Mouse (Mus musculus) kidney, postnatal 0 days (tissue): ENCODE measurements around the gene Shisa4. TPM values are rescaled to one million over a fixed set of nuclear protein-coding genes. Genes with fewer than 3 reads are reported as not detected.

ENCODE experiments used
- ATAC-seq: fragments of 200-750 bp; cut with Nextera tagmentation; replicated peaks from 2 replicates; pipeline ENCODE4 v1.8.0; 2017; ENCODE audit warnings: low read depth, moderate number of reproducible peaks, moderate TSS enrichment, moderate library complexity; ENCODE audit not compliant: low FRiP score
- DNase-seq: peaks from one replicate; pipeline ENCODE4 v3.0.0-alpha.2; 2016; ENCODE audit warnings: low spot score
- H3K27ac ChIP-seq: fragments of 300-500 bp; sonication (generic); 2 replicates; pipeline ENCODE4 v1.5.1; 2014; ENCODE audit warnings: mild to moderate bottlenecking
- H3K27me3 ChIP-seq: fragments of 300-500 bp; sonication (generic); 2 replicates; pipeline ENCODE4 v1.6.1; 2014; ENCODE audit warnings: low read length, mixed read lengths; ENCODE audit not compliant: insufficient read depth
- H3K36me3 ChIP-seq: fragments of 300-500 bp; sonication (generic); 2 replicates; pipeline ENCODE4 v1.6.1; 2014; ENCODE audit warnings: low read length, mixed read lengths; ENCODE audit not compliant: insufficient read depth
- H3K4me1 ChIP-seq: fragments of 300-500 bp; sonication (generic); replicated peaks from 2 replicates; pipeline ENCODE4 v1.6.1; 2014; ENCODE audit warnings: antibody characterized with exemption, low read length, mixed read lengths; ENCODE audit not compliant: insufficient read depth
- H3K4me2 ChIP-seq: fragments of 300-500 bp; sonication (generic); 2 replicates; pipeline ENCODE4 v1.6.1; 2014; ENCODE audit warnings: mild to moderate bottlenecking, low read length, moderate library complexity, mixed read lengths
- H3K4me3 ChIP-seq: fragments of 300-500 bp; sonication (generic); replicated peaks from 2 replicates; pipeline ENCODE4 v1.5.1; 2014; ENCODE audit warnings: low read depth, low read length
- H3K9ac ChIP-seq: fragments of 300-500 bp; sonication (generic); 2 replicates; pipeline ENCODE4 v1.6.1; 2014; ENCODE audit warnings: low read depth, low read length
- H3K9me3 ChIP-seq: fragments of 300-500 bp; sonication (generic); replicated peaks from 2 replicates; pipeline ENCODE4 v1.6.1; 2016; ENCODE audit warnings: low read length, inconsistent platforms, mixed read lengths
- CTCF ChIP-seq: IDR thresholded peaks from 2 replicates; pipeline ENCODE4 v1.5.1; 2016; ENCODE audit warnings: antibody characterized with exemption, low read depth, mild to moderate bottlenecking, moderate library complexity
- WGBS: fragments of 180-500 bp; shearing (Covaris S2); extraction: QIAGEN DNeasy Blood & Tissue Kit; methylation state at CpG from one replicate; pipeline ENCODE4 v1.1.7; 2014; 5-methylcytosine and 5-hydroxymethylcytosine counted together
- polyA plus RNA-seq: library from polyadenylated mRNA; unstranded; fragments of >200 nt; fragmentation: Nextera tagmentation; extraction: Ambion mirVana; gene quantifications from 2 replicates; pipeline ENCODE4 v1.2.1, GENCODE M21; 2015

Shisa4 gene
- 42.9 and 50.7 TPM in 2 replicates for polyA plus RNA-seq

DNA sequence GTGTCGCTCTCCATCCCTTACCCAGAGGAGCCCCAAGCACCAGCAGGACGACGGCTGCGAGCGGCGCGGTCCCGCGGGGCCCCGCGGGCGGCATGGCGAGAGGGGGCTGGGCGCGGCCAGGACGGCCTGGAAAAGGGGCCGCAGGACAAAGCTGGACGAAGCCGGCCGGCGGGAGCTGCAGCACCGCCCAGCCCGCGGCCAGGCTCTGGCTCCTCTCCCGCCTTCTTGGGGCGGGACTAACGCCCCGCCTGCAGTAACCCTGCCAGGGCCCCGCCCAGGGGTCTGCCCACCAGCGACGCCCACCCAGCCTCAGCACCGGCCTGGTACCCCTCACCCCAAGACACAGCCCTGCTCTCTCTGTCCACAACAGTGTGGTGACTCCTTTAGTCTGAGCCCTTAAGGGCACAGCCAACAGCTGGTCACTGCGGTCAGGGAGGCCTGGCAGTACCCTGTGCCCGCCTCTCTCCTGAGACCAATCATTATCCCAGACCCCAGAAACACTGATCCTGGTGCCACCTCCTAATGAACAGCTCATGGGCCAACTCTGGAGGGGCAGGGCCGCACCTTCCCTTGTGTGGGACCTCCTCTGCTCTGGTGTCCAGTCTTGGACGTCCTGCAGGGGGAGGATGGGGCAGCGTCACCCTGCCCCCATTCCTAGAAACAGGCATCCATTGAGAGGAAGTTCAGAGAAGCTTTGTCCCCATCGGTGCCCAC is at the start of gene Shisa4:
Gene Shisa4, minus strand, starts transcription at position 370 of the 714 bp plus-strand sequence.
- peak within 1 kb of the TSS; percentile 85 for H3K27ac ChIP-seq
- H3K9me3 ChIP-seq: no peaks in the 10 kb centered on the region
- TF ChIP-seq CTCF: peak; percentile 38; the same call in 1 of the 2 replicates
- H3K9ac ChIP-seq: peak within 1 kb of the TSS; percentile 77
- H3K4me2 ChIP-seq: peak within 1 kb of the TSS; percentile 97
- no peaks in the 10 kb centered on the region for H3K27me3 ChIP-seq
- peak within 1 kb of the TSS; percentile 61 for H3K4me3 ChIP-seq
- ATAC-seq (peak; percentile 90), DNase-seq (peak; percentile 88)
- 2% methylated on average over 26 of the region's 38 CpGs for WGBS
- no peaks in the 10 kb centered on the region for H3K4me1 ChIP-seq
- H3K36me3 ChIP-seq: no peaks in the 10 kb centered on the region

- H3K36me3 ChIP-seq: peaks cover 26% of the 10 kb centered on the region
- no peaks in the 10 kb centered on the region for H3K27me3 ChIP-seq
- H3K4me3 ChIP-seq: no peak overlapping the region
- no peak for ATAC-seq
- H3K4me1 ChIP-seq: no peaks in the 10 kb centered on the region; the same call in 1 of the 2 replicates
- no peaks in the 10 kb centered on the region for H3K9me3 ChIP-seq
- DNase-seq: no peak
- TF ChIP-seq CTCF: no peak
- no peak overlapping the region for H3K9ac ChIP-seq
- no peak overlapping the region for H3K4me2 ChIP-seq
- no peak overlapping the region for H3K27ac ChIP-seq
- 90% methylated on average over 6 of the region's 6 CpGs for WGBS
These were observed 47.7 kb upstream of the Shisa4 start for GRCm38 (mm10) chr1:135422772-135423171.

- no peak overlapping the region for H3K9ac ChIP-seq
- ATAC-seq (no peak), DNase-seq (no peak)
- H3K27me3 ChIP-seq: no peaks in the 10 kb centered on the region
- no peak overlapping the region for H3K4me3 ChIP-seq
- H3K4me1 ChIP-seq: 0 out of 2 replicates have a peak, but pooled peaks cover 4% of the 10 kb centered on the region
- H3K4me2 ChIP-seq: no peak overlapping the region
- H3K9me3 ChIP-seq: no peaks in the 10 kb centered on the region
- H3K27ac ChIP-seq: no peak overlapping the region
- H3K36me3 ChIP-seq: peaks cover 66% of the 10 kb centered on the region
- TF ChIP-seq CTCF: no peak
These were observed 39.0 kb upstream of the Shisa4 start for GRCm38 (mm10) chr1:135413996-135414395.

DNA sequence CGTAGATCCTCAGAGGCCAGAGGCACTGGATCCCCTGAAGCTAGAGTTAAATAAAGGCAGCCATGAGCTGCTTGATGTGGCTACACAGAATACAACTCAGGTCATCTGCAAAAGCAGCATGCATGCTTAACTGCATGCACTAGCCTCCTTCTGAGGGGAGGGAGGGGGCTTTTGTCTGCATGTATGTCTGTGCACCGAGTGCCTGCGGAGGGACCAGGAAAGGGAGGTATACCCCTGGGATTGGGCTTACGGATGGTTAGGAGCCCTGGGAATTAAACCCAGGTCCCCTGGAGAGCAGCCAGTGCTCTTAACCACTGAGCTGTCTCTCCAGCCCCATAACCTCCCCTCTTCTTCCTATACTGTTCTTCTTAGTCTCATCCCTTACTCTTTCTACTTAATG is 37.1 kb upstream of the Shisa4 start:
- Histone ChIP-seq H3K36me3 (peaks cover 66% of the 10 kb centered on the region), H3K27ac (no peak overlapping the region)

DNA sequence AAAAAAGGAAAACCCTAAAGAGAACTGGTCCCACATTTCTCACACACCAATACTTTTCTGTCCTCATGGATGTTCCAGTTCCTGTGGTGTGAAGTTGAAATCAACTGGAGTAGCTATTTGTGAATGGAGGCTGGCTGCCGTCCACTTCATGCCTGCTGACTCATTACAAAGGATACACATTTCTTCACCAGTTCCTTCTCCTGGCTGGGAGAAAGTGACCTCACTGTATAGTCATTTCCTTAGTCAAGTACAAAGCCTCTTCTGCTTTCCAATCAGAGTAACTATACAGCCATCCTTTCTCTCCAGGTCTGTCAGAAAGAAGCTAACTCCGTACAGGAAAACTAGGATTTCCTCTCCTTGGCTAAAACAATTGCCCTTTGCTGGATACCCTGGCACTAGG is 35.9 kb upstream of the Shisa4 start:
- no peak overlapping the region for H3K4me3 ChIP-seq
- no peak overlapping the region for H3K9ac ChIP-seq
- H3K4me1 ChIP-seq: 0 out of 2 replicates have a peak, but pooled peaks cover 4% of the 10 kb centered on the region
- H3K9me3 ChIP-seq: no peaks in the 10 kb centered on the region
- H3K36me3 ChIP-seq: peaks cover 64% of the 10 kb centered on the region
- no peaks in the 10 kb centered on the region for H3K27me3 ChIP-seq
- no peak for TF ChIP-seq CTCF
- peak overlapping the region; percentile 42; the same call in 1 of the 2 replicates for H3K27ac ChIP-seq
- no peak overlapping the region for H3K4me2 ChIP-seq
- ATAC-seq (no peak), DNase-seq (peak; percentile 68)
- WGBS: 71% methylated on average over 2 of the region's 2 CpGs

More for the DNA sequence above, 37.1 kb upstream of the Shisa4 start:
- Histone ChIP-seq H3K4me2 (no peak overlapping the region), H3K9ac (no peak overlapping the region), H3K4me1 (0 out of 2 replicates have a peak, but pooled peaks cover 4% of the 10 kb centered on the region), H3K4me3 (no peak overlapping the region), H3K9me3 (no peaks in the 10 kb centered on the region), H3K27me3 (no peaks in the 10 kb centered on the region)
- no peak for TF ChIP-seq CTCF
- ATAC-seq: no peak
- whole genome bisulfite sequencing: 71% methylated on average over 4 of the region's 4 CpGs
- DNase-seq: no peak

DNA sequence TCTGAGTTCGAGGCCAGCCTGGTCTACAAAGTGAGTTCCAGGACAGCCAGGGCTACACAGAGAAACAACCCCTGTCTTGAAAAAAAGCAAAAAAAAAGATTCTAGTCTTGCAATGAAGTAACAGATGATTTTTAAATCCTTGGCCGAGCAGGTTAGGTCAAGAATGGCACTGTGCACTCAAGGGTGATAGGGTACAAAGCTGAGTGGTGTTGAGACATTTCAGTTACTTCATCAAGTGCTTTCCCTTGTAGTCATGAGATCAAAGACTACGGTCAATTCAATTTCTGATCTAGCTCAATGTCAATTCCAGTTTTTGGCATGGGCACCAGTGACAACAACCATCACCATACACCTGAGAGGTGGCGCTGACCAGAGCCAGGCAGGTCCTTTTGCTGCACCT is 33.9 kb upstream of the Shisa4 start:
- H3K4me1 ChIP-seq: 0 out of 2 replicates have a peak, but pooled peaks cover 3% of the 10 kb centered on the region
- H3K4me3 ChIP-seq: no peak overlapping the region
- peaks cover 69% of the 10 kb centered on the region for H3K36me3 ChIP-seq
- no peaks in the 10 kb centered on the region for H3K27me3 ChIP-seq
- no peak for DNase-seq
- WGBS: 97% methylated on average over 4 of the region's 4 CpGs
- no peak overlapping the region for H3K27ac ChIP-seq
- ATAC-seq: no peak
- no peaks in the 10 kb centered on the region for H3K9me3 ChIP-seq
- H3K9ac ChIP-seq: no peak overlapping the region
- H3K4me2 ChIP-seq: no peak overlapping the region
- TF ChIP-seq CTCF: no peak
